Mouse (Mus musculus): ENCODE data around the gene Alyref.

DNA sequence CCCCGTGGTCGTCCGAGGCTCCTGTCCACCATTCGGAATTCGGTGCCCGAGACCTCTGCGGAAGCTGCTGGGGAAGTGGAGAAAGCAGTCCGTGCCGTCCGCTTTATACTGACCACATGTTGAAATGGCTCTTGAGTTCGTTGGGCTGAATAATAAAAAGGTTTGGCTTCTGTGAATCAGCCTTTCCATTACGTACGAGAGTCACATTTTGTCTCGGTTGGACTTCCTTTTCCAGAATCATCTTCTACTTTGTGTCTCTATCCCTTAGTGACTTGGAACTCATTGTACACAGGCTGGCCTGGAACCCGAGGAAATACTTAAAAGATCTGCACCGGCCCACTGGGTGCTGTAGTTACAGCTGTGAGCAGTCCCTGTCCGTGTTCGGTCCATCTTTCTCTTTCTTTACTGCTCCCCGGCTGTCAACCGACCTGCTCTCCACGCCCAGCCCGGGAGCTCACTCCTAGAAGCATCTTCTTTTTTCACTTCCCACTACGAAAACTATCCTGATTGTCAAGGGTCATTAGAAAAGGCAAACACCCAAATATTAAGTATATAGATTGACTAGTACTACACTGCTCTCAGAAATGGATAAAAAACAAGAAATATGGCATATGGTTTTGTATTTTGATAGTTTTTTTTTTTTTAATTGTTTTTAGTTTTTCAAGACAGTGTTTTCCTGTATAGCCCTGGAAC lies 24.4 kb downstream of the Alyref start:
- no peak for TF ChIP-seq CTCF (IDR thresholded peaks at IDR 0.05; ENCODE audit: extremely low read depth, insufficient read depth, insufficient read length, insufficient replicate concordance)
- no peak for TF ChIP-seq POLR2A (IDR thresholded peaks at IDR 0.05; ENCODE audit: low read depth, low read length)

Measured in spleen, adult 2 months (tissue).